Mouse (Mus musculus) A20 (cell line): ENCODE measurements around the gene Grpel1.
A peak's percentile ranks its signal among the peaks of the same experiment; 100 is the strongest.

ENCODE experiments used
- DNase-seq: peaks from one replicate; pipeline ENCODE4 v3.0.0-alpha.2; 2011; ENCODE audit warnings: low read depth, low spot score

Grpel1 gene

GRCm38 (mm10) chr5:36461231-36461630 is 3.6 kb upstream of the Grpel1 start:
- no peak for DNase-seq

- DNase-seq = peak; percentile 85
These were observed 2.0 kb upstream of the Grpel1 start for GRCm38 (mm10) chr5:36462810-36463209.

GRCm38 (mm10) chr5:36463391-36463790 is 1.4 kb upstream of the Grpel1 start:
- no peak for DNase-seq

- no peak for DNase-seq
These were observed 1.1 kb downstream of the Grpel1 start for GRCm38 (mm10) chr5:36465889-36466288.

- DNase-seq = no peak
These were observed 6.4 kb downstream of the Grpel1 start for GRCm38 (mm10) chr5:36471206-36471605.

GRCm38 (mm10) chr5:36472876-36473655 is 8.3 kb downstream of the Grpel1 start:
- DNase-seq = no peak

GRCm38 (mm10) chr5:36474283-36474682 is 9.5 kb downstream of the Grpel1 start:
- peak; percentile 76 for DNase-seq

- DNase-seq = no peak
These were observed 12.7 kb downstream of the Grpel1 start for GRCm38 (mm10) chr5:36477486-36477885.

GRCm38 (mm10) chr5:36478540-36479420 is 14.0 kb downstream of the Grpel1 start:
- no peak for DNase-seq

GRCm38 (mm10) chr5:36479735-36480134 is 14.9 kb downstream of the Grpel1 start:
- no peak for DNase-seq

GRCm38 (mm10) chr5:36480398-36480797 is 15.6 kb downstream of the Grpel1 start:
- DNase-seq = peak; percentile 60

- DNase-seq = peak; percentile 48
These were observed 16.3 kb downstream of the Grpel1 start for GRCm38 (mm10) chr5:36481114-36481513.

- peak; percentile 74 for DNase-seq
These were observed 18.7 kb downstream of the Grpel1 start for GRCm38 (mm10) chr5:36483203-36484101.

GRCm38 (mm10) chr5:36484171-36484990 is 19.6 kb downstream of the Grpel1 start, which contains the start of the genes Tada2b and Ccdc96:
Gene Tada2b, minus strand, starts transcription at chr5:36484285.
Gene Ccdc96, plus strand, starts transcription at chr5:36484588.
- peak; percentile 99 for DNase-seq

GRCm38 (mm10) chr5:36485306-36485705 is 20.5 kb downstream of the Grpel1 start:
- no peak for DNase-seq

- no peak for DNase-seq
These were observed 24.4 kb downstream of the Grpel1 start for GRCm38 (mm10) chr5:36489225-36489624.

GRCm38 (mm10) chr5:36493919-36494318 is 29.1 kb downstream of the Grpel1 start:
- DNase-seq = no peak

- DNase-seq = no peak
These were observed 29.9 kb downstream of the Grpel1 start for GRCm38 (mm10) chr5:36494709-36495108.

- no peak for DNase-seq
These were observed 40.4 kb downstream of the Grpel1 start for GRCm38 (mm10) chr5:36505235-36505634.

- no peak for DNase-seq
These were observed 40.8 kb downstream of the Grpel1 start for GRCm38 (mm10) chr5:36505643-36506042.

GRCm38 (mm10) chr5:36508351-36508750 is 43.6 kb downstream of the Grpel1 start:
- no peak for DNase-seq
